Mouse (Mus musculus) myocyte (in vitro differentiated cells): ENCODE results near the gene Pdia5. TPM values are rescaled to one million over a fixed set of nuclear protein-coding genes. Genes with fewer than 3 reads are reported as not detected.

ENCODE experiments used
- H3K27me3 ChIP-seq: one replicate; pipeline ENCODE4 v1.6.1; 2011; ENCODE audit not compliant: control insufficient read depth, insufficient read depth, insufficient read length
- H3K36me3 ChIP-seq: one replicate; pipeline ENCODE4 v1.6.1; 2011; ENCODE audit not compliant: control insufficient read depth, insufficient read depth
- H3K4me2 ChIP-seq: one replicate; pipeline ENCODE4 v1.6.1; 2011; ENCODE audit warnings: low read depth, control low read depth
- H3K4me3 ChIP-seq: one replicate; pipeline ENCODE4 v1.5.1; 2011; ENCODE audit warnings: mild to moderate bottlenecking, control low read depth, moderate library complexity
- H3K79me2 ChIP-seq: one replicate; pipeline ENCODE4 v1.6.1; 2011; ENCODE audit not compliant: control insufficient read depth, insufficient read depth
- H3ac ChIP-seq: one replicate; pipeline ENCODE4 v1.6.1; 2011; ENCODE audit not compliant: control insufficient read depth, insufficient read length
- CEBPB ChIP-seq: IDR thresholded peaks from 2 replicates; pipeline ENCODE4 v1.6.1; 2011; ENCODE audit warnings: mild to moderate bottlenecking, moderate library complexity; ENCODE audit not compliant: poor library complexity, insufficient read depth, severe bottlenecking
- E2F4 ChIP-seq: IDR thresholded peaks from one replicate; pipeline ENCODE4 v1.6.1; 2011; ENCODE audit warnings: mild to moderate bottlenecking, control low read depth, moderate library complexity; ENCODE audit not compliant: insufficient read depth
- MAX ChIP-seq: IDR thresholded peaks from one replicate; pipeline ENCODE4 v1.6.1; 2011; ENCODE audit warnings: low read depth, mild to moderate bottlenecking, control low read depth
- MYOD1 ChIP-seq, 3 experiments: IDR thresholded peaks; one replicate each; pipeline ENCODE4 v1.6.1; 2011; ENCODE audit warnings: control low read depth in 2 of 3, low read depth in 2 of 3, mild to moderate bottlenecking in 2 of 3, moderate library complexity in 1 of 3; ENCODE audit not compliant: insufficient read length in 2 of 3, control insufficient read depth in 1 of 3
- MYOG ChIP-seq, 3 experiments: IDR thresholded peaks; one replicate each; pipeline ENCODE4 v1.6.1; 2011; ENCODE audit warnings: control low read depth in 2 of 3, low read depth in 2 of 3, mild to moderate bottlenecking in 2 of 3; ENCODE audit not compliant: insufficient read length in 2 of 3, control insufficient read depth in 1 of 3, insufficient read depth in 1 of 3
- POLR2A ChIP-seq: IDR thresholded peaks from one replicate; pipeline ENCODE4 v1.6.1; 2011; ENCODE audit warnings: low read depth, mild to moderate bottlenecking, control low read depth, moderate library complexity; ENCODE audit not compliant: insufficient read length
- POLR2AphosphoS2 ChIP-seq: IDR thresholded peaks from one replicate; pipeline ENCODE4 v1.6.1; 2011; ENCODE audit warnings: low read depth, control low read depth; ENCODE audit not compliant: insufficient read length
- REST ChIP-seq: IDR thresholded peaks from one replicate; pipeline ENCODE4 v1.6.1; 2011; ENCODE audit warnings: mild to moderate bottlenecking, control low read depth, moderate library complexity; ENCODE audit not compliant: insufficient read depth, insufficient read length
- SRF ChIP-seq: IDR thresholded peaks from one replicate; pipeline ENCODE4 v1.6.1; 2011; ENCODE audit warnings: low read depth; ENCODE audit not compliant: control insufficient read depth, insufficient read length
- TCF12 ChIP-seq: IDR thresholded peaks from one replicate; pipeline ENCODE4 v1.6.1; 2011; ENCODE audit warnings: mild to moderate bottlenecking, control low read depth; ENCODE audit not compliant: poor library complexity, insufficient read depth, severe bottlenecking
- TCF3 ChIP-seq: IDR thresholded peaks from one replicate; pipeline ENCODE4 v1.6.1; 2011; ENCODE audit warnings: low read depth, control low read depth; ENCODE audit not compliant: insufficient read length
- USF1 ChIP-seq: IDR thresholded peaks from one replicate; pipeline ENCODE4 v1.6.1; 2011; ENCODE audit warnings: low read depth, mild to moderate bottlenecking, control low read depth, moderate library complexity
- polyA plus RNA-seq: library from polyadenylated mRNA; unstranded; fragments of >200 nt; fragmentation: generic; extraction: Trizol; gene quantifications from one replicate; pipeline ENCODE4 v1.2.1, GENCODE M21; 2012; ENCODE audit warnings: missing spikeins

Pdia5 gene
- polyA plus RNA-seq, 1 experiment, result 16.2 TPM

DNA sequence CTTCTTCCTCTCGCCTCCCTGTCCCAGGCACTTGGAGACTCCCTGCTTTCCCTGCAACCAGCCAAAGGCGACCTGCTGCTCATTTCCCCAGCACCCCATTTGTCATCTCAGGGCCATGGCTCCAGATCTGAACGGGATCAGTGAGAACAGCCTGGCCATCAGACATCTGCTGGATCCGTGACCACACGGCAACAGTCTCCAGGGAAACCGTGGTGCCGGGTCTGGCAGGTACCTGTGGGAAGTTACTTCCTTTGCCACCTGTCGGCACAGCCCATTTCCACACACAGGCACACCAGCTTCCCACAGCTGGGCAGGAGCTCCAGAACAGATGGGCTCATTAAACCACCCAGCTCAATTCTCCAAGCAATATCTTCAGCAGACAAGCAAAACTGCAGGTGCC lies 33.2 kb downstream of the Pdia5 start:
- no peak for TF ChIP-seq POLR2A
- Histone ChIP-seq H3K36me3 (no peaks in the 10 kb centered on the region), H3K27me3 (no peaks in the 10 kb centered on the region), H3K79me2 (no peaks in the 10 kb centered on the region), H3K4me3 (no peak overlapping the region), H3ac (no peak overlapping the region), H3K4me2 (no peak overlapping the region)

GRCm38 (mm10) chr16:35457011-35457419 lies 33.7 kb downstream of the Pdia5 start:
- Histone ChIP-seq H3K36me3 (no peaks in the 10 kb centered on the region), H3K4me3 (no peak overlapping the region), H3K4me2 (no peak overlapping the region), H3ac (no peak overlapping the region), H3K79me2 (no peaks in the 10 kb centered on the region), H3K27me3 (no peaks in the 10 kb centered on the region)
- TF ChIP-seq MYOG (IDR thresholded peaks at IDR 0.05; ENCODE audit: control insufficient read depth in 1 of 3, insufficient read depth in 1 of 3, insufficient read length in 2 of 3, low read depth in 2 of 3) (no peak), MYOD1 (IDR thresholded peaks at IDR 0.05; ENCODE audit: control insufficient read depth in 1 of 3, insufficient read length in 2 of 3, low read depth in 2 of 3) (no peak), SRF (no peak), POLR2A (no peak), TCF3 (no peak), E2F4 (no peak), MAX (no peak), USF1 (no peak), CEBPB (no peak)

DNA sequence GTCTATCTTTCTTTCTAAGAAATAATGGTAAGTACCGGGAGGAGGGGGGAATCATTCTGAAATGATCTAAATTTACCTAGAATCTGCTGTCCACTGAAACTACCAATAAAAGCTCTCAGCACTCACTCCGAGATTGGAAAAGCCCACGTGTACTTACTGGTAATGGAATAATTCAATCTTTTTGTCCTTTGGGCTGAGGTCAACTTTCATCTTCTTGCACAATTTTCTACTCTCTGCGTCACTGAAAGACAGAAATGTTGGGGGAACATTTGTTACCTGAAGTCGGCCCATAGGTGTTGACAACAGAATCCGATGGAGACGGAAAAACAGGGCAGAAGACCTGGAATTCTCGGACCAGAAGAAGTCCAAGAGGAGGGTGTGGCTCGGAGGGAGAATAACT lies 34.4 kb downstream of the Pdia5 start:
- H3ac ChIP-seq, result no peak overlapping the region
- H3K4me2 ChIP-seq, result no peak overlapping the region
- no peaks in the 10 kb centered on the region for H3K27me3 ChIP-seq
- H3K79me2 ChIP-seq, result no peaks in the 10 kb centered on the region
- H3K4me3 ChIP-seq, result no peak overlapping the region
- TF ChIP-seq POLR2AphosphoS2, result no peak
- TF ChIP-seq USF1, result no peak
- no peak for TF ChIP-seq MYOG (IDR thresholded peaks at IDR 0.05; ENCODE audit: control insufficient read depth in 1 of 3, insufficient read depth in 1 of 3, insufficient read length in 2 of 3, low read depth in 2 of 3)
- TF ChIP-seq CEBPB, result no peak
- TF ChIP-seq REST, result no peak
- no peak for TF ChIP-seq E2F4
- no peak for TF ChIP-seq SRF
- H3K36me3 ChIP-seq, result no peaks in the 10 kb centered on the region

- Histone ChIP-seq H3K4me2 (no peak overlapping the region), H3K27me3 (no peaks in the 10 kb centered on the region), H3ac (no peak overlapping the region), H3K36me3 (no peaks in the 10 kb centered on the region), H3K4me3 (no peak overlapping the region), H3K79me2 (no peaks in the 10 kb centered on the region)
- TF ChIP-seq USF1 (no peak), POLR2A (no peak), MYOD1 (IDR thresholded peaks at IDR 0.05; ENCODE audit: control insufficient read depth in 1 of 3, insufficient read length in 2 of 3, low read depth in 2 of 3) (no peak), TCF3 (no peak)
Observed at GRCm38 (mm10) chr16:35455822-35456221, 34.9 kb downstream of the Pdia5 start.

DNA sequence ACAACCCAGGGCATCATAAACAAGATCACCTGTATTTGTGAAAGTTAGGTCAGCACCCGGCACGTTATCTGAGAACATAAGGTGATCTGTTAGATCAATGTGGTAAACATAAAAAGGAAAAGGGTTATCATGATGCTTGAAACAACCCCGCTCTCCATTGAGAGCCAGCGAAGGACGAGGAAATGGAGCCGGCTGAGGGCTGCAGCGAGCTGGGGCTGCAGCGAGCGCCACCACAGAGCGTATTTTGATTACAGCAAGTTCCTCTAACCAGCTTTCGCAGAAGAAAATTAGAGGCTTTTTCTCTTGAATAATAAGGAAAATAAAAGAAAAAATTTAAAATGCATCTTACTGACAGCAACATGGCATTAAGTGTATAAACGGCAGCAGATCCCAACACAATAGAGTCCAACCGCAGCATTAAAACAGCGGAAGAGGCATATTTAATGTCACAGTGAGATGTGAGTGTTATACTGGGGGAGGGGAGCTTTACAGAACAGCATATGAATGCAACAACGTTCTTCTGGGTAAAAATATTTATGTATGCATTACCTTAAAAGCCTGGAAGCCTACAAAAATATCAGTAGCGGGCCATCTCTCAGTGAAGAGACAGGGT lies 40.5 kb downstream of the Pdia5 start:
- Histone ChIP-seq H3K79me2 (no peaks in the 10 kb centered on the region), H3K36me3 (no peaks in the 10 kb centered on the region), H3K27me3 (no peaks in the 10 kb centered on the region), H3K4me2 (no peak overlapping the region), H3K4me3 (no peak overlapping the region), H3ac (no peak overlapping the region)
- TF ChIP-seq TCF12, result no peak
- no peak for TF ChIP-seq TCF3
- TF ChIP-seq POLR2AphosphoS2, result no peak
- TF ChIP-seq CEBPB, result no peak
- TF ChIP-seq POLR2A, result no peak

GRCm38 (mm10) chr16:35442026-35442415 lies 48.7 kb downstream of the Pdia5 start:
- H3ac ChIP-seq, result no peak overlapping the region
- no peak for TF ChIP-seq CEBPB
- no peak for TF ChIP-seq E2F4
- TF ChIP-seq MAX, result no peak
- TF ChIP-seq REST, result no peak
- TF ChIP-seq TCF12, result no peak
- no peak for TF ChIP-seq USF1
- no peak for TF ChIP-seq SRF
- TF ChIP-seq MYOG (IDR thresholded peaks at IDR 0.05; ENCODE audit: control insufficient read depth in 1 of 3, insufficient read depth in 1 of 3, insufficient read length in 2 of 3, low read depth in 2 of 3), result no peak
- no peak for TF ChIP-seq POLR2AphosphoS2
- no peak for TF ChIP-seq TCF3
- no peak for TF ChIP-seq MYOD1 (IDR thresholded peaks at IDR 0.05; ENCODE audit: control insufficient read depth in 1 of 3, insufficient read length in 2 of 3, low read depth in 2 of 3)
- no peak for TF ChIP-seq POLR2A
- H3K36me3 ChIP-seq, result no peaks in the 10 kb centered on the region

More at GRCm38 (mm10) chr16:35442026-35442415, 48.7 kb downstream of the Pdia5 start:
- H3K4me2 ChIP-seq, result no peak overlapping the region
- no peak overlapping the region for H3K4me3 ChIP-seq
- H3K79me2 ChIP-seq, result no peaks in the 10 kb centered on the region
- no peaks in the 10 kb centered on the region for H3K27me3 ChIP-seq
